Mouse (Mus musculus): ENCODE results near the gene Aamdc.

Gene Aamdc

GRCm38 (mm10) chr7:97519935-97520334 is 59.4 kb downstream of the Aamdc start:
- in situ Hi-C loops (cut with MboI; ENCODE audit: low sequenced_read_pairs) = no loop called here

- in situ Hi-C loops (cut with MboI; ENCODE audit: low sequenced_read_pairs) = no loop called here
Observed at GRCm38 (mm10) chr7:97514786-97515185, 64.5 kb downstream of the Aamdc start.

- in situ Hi-C loops (cut with MboI; ENCODE audit: low sequenced_read_pairs) = no loop called here
Observed at GRCm38 (mm10) chr7:97500555-97501209, 78.6 kb downstream of the Aamdc start.
